Mouse (Mus musculus) heart, postnatal 4 days (tissue): ENCODE measurements around the gene Chmp6. TPM values are rescaled to one million over a fixed set of nuclear protein-coding genes. Genes with fewer than 3 reads are reported as not detected.

Experiments used
- DNase-seq: peaks from one replicate; pipeline ENCODE4 v3.0.0; 2021
- total RNA-seq, 2 experiments: library from RNA; stranded (reverse); gene quantifications; 2 replicates each; pipeline ENCODE4 v1.2.3; 2021

Chmp6 gene
- total RNA-seq, 2 experiments from 2014 or later: 42.4 to 43.3 TPM

GRCm38 (mm10) chr11:119937772-119938502, 24.7 kb downstream of the Chmp6 start:
- no peak for DNase-seq

GRCm38 (mm10) chr11:119939073-119939710, 26.0 kb downstream of the Chmp6 start:
- no peak for DNase-seq

GRCm38 (mm10) chr11:119939711-119940106, 26.5 kb downstream of the Chmp6 start:
- DNase-seq: no peak

- no peak for DNase-seq
Observed at GRCm38 (mm10) chr11:119940142-119940541, 26.9 kb downstream of the Chmp6 start.

GRCm38 (mm10) chr11:119941794-119942193, 28.6 kb downstream of the Chmp6 start:
- no peak for DNase-seq

- peak; percentile 55 for DNase-seq
Observed at GRCm38 (mm10) chr11:119942201-119942726, 29.0 kb downstream of the Chmp6 start.

GRCm38 (mm10) chr11:119942727-119943427, 29.6 kb downstream of the Chmp6 start, which contains the start of gene Baiap2:
Baiap2 (plus strand) TSS chr11:119942763.
- DNase-seq: peak; percentile 99

- peak; percentile 55 for DNase-seq
Observed at GRCm38 (mm10) chr11:119943428-119943988, 30.3 kb downstream of the Chmp6 start.

- DNase-seq: peak; percentile 57
Observed at GRCm38 (mm10) chr11:119945343-119945742, 32.1 kb downstream of the Chmp6 start.

- no peak for DNase-seq
Observed at GRCm38 (mm10) chr11:119947426-119947825, 34.2 kb downstream of the Chmp6 start.

- no peak for DNase-seq
Observed at GRCm38 (mm10) chr11:119947897-119948296, 34.7 kb downstream of the Chmp6 start.

- no peak for DNase-seq
Observed at GRCm38 (mm10) chr11:119948305-119948704, 35.1 kb downstream of the Chmp6 start.

- peak; percentile 40 for DNase-seq
Observed at GRCm38 (mm10) chr11:119948803-119949202, 35.6 kb downstream of the Chmp6 start.

GRCm38 (mm10) chr11:119950535-119950934, 37.3 kb downstream of the Chmp6 start:
- no peak for DNase-seq

- DNase-seq: no peak
Observed at GRCm38 (mm10) chr11:119951326-119951725, 38.1 kb downstream of the Chmp6 start.

GRCm38 (mm10) chr11:119952429-119953224, 39.4 kb downstream of the Chmp6 start:
- DNase-seq: peak; percentile 70

- DNase-seq: no peak
Observed at GRCm38 (mm10) chr11:119954233-119954632, 41.0 kb downstream of the Chmp6 start.

GRCm38 (mm10) chr11:119954749-119955337, 41.6 kb downstream of the Chmp6 start:
- DNase-seq: no peak

- no peak for DNase-seq
Observed at GRCm38 (mm10) chr11:119955432-119955831, 42.2 kb downstream of the Chmp6 start.

- no peak for DNase-seq
Observed at GRCm38 (mm10) chr11:119956590-119956989, 43.3 kb downstream of the Chmp6 start.

- no peak for DNase-seq
Observed at GRCm38 (mm10) chr11:119958856-119959255, 45.6 kb downstream of the Chmp6 start.
